ENCODE assay signal across 8 mouse cellular contexts in the genomic region with DNA sequence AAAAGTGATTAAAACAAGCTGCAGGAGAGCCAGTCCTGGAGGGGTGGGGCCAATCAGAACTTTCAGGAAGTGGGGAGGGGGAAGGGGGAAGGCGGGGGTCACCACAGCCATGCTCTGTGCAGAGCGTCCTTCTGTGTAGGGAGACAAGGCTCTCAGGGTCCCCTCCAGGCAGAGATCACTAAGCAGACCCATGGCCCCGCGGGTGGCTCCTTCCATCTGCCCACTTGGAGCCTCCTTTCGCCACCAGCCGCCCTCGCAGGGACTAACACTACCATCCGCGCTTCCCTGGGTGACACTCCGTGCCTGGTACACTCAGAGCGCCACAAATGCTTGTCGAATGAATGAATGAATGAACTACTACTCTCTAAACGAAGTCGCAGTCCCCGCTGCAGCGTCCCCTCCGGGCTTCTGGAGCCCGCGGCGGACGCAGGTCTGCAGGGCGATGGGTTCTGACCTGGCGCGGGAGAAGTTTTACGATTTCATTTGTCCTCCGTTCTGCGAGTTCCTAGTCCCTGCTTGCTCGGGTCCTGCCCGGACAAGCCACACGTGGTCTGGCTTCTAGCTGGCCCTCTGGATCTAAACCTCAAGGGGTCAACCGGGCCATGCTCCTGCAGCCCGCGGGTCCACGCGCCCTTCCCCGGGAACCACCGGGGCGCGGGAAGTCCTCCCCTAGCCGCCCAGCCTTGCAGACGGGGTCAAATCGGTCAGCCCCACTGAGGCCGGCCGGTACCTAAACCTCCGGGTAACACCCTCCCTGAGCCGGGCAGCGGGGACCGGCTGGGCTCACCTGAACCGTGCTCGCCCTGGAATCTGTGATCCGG. TPM values are rescaled to one million over a fixed set of nuclear protein-coding genes. Genes with fewer than 3 reads are reported as not detected.
DNase-seq lines count a peak whose midpoint lies in the region; ATAC-seq and TF ChIP-seq lines count a peak whose summit lies in the region.

No protein-coding gene starts in this region.

- peaks cover 5% of the 10 kb centered on the region for H3K4me1 ChIP-seq in kidney, adult 2 months (ENCODE audit: control insufficient read depth, insufficient read depth, low read length)
- H3K4me1 ChIP-seq in heart, embryonic 11.5 days (ENCODE audit: control insufficient read depth, insufficient read depth, low read length) = peaks cover 48% of the 10 kb centered on the region
- H3K4me1 ChIP-seq in limb, embryonic 11.5 days (ENCODE audit: control insufficient read depth, insufficient read depth, low read length) = peaks cover 65% of the 10 kb centered on the region
- H3K4me1 ChIP-seq in neural tube, embryonic 13.5 days (replicated peaks) = peaks cover 82% of the 10 kb centered on the region

- peak overlapping the region; percentile 70 for H3K4me2 ChIP-seq in heart, embryonic 11.5 days
- H3K4me2 ChIP-seq in limb, embryonic 11.5 days (ENCODE audit: low read depth, severe bottlenecking) = peak overlapping the region; percentile 92
- peak overlapping the region; percentile 94 for H3K4me2 ChIP-seq in neural tube, embryonic 13.5 days

- WGBS in kidney, adult 2 months = 2% methylated on average over 51 of the region's 51 CpGs
- under 1% methylated on average over 51 of the region's 51 CpGs for whole genome bisulfite sequencing in heart, embryonic 11.5 days (ENCODE audit: insufficient replicate concordance)
- 0% methylated on average over 51 of the region's 51 CpGs for WGBS in limb, embryonic 11.5 days
- under 1% methylated on average over 48 of the region's 51 CpGs for WGBS in neural tube, embryonic 13.5 days

- 0 out of 2 replicates have a peak overlapping the region, but pooled peaks have one; percentile 22 for H3K27ac ChIP-seq in kidney, adult 2 months (ENCODE audit: insufficient read depth, low read depth, low read length)
- peak overlapping the region; percentile 94 for H3K27ac ChIP-seq in heart, embryonic 11.5 days (ENCODE audit: low read depth, low read length)
- peak overlapping the region; percentile 99 for H3K27ac ChIP-seq in limb, embryonic 11.5 days (replicated peaks; ENCODE audit: low read depth, low read length)
- H3K27ac ChIP-seq in neural tube, embryonic 13.5 days (replicated peaks) = peak overlapping the region; percentile 95

- peak overlapping the region; percentile 95 for H3K9ac ChIP-seq in heart, embryonic 11.5 days (ENCODE audit: low read depth, low read length)
- peak overlapping the region; percentile 99 for H3K9ac ChIP-seq in limb, embryonic 11.5 days (ENCODE audit: low read length)
- peak overlapping the region; percentile 93 for H3K9ac ChIP-seq in neural tube, embryonic 13.5 days

- H3K27me3 ChIP-seq in kidney, adult 2 months (replicated peaks; ENCODE audit: control insufficient read depth, insufficient read depth, low read length) = no peaks in the 10 kb centered on the region
- H3K27me3 ChIP-seq in heart, embryonic 11.5 days (ENCODE audit: control insufficient read depth, insufficient read depth, low read length) = no peaks in the 10 kb centered on the region
- H3K27me3 ChIP-seq in limb, embryonic 11.5 days (ENCODE audit: control insufficient read depth, insufficient read depth, low read length) = no peaks in the 10 kb centered on the region
- H3K27me3 ChIP-seq in neural tube, embryonic 13.5 days = peaks cover 29% of the 10 kb centered on the region

- H3K9me3 ChIP-seq in heart, embryonic 11.5 days (replicated peaks; ENCODE audit: control insufficient read depth, low read length) = no peaks in the 10 kb centered on the region
- H3K9me3 ChIP-seq in limb, embryonic 11.5 days (ENCODE audit: control insufficient read depth, low read length) = no peaks in the 10 kb centered on the region
- no peaks in the 10 kb centered on the region for H3K9me3 ChIP-seq in neural tube, embryonic 13.5 days

- no peak for TF ChIP-seq CTCF in kidney, adult 2 months (conservative IDR thresholded peaks at IDR 0.05; ENCODE audit: insufficient read depth, insufficient read length, low read depth, low read length)

- DNase-seq in kidney, adult 2 months = peak; percentile 37
- no peak for DNase-seq in kidney, adult 11 months
- DNase-seq in adrenal gland, postnatal 25 days = peak; percentile 35
- DNase-seq in limb, embryonic 11.5 days (ENCODE audit: low spot score) = peak; percentile 76
- no peak for DNase-seq in T-cell, adult 2 months (ENCODE audit: low spot score)
- DNase-seq in frontal cortex, adult 2 months (ENCODE audit: extremely low spot score in 1 of 2, low spot score in 1 of 2) = no peak

- 0 out of 2 replicates have a peak, but pooled peaks have one; percentile 19 for ATAC-seq in heart, embryonic 11.5 days (replicated peaks; ENCODE audit: insufficient number of reproducible peaks, low FRiP score, low TSS enrichment)
- ATAC-seq in limb, embryonic 11.5 days (ENCODE audit: insufficient number of reproducible peaks, low FRiP score, low TSS enrichment, low read depth) = peak; percentile 19; the same call in 1 of the 2 replicates
- no peak; the same call in 1 of the 2 replicates for ATAC-seq in neural tube, embryonic 13.5 days (ENCODE audit: low read depth)

- H3K36me3 ChIP-seq in kidney, adult 2 months (ENCODE audit: control insufficient read depth, insufficient read depth, low read length) = no peaks in the 10 kb centered on the region
- no peaks in the 10 kb centered on the region for H3K36me3 ChIP-seq in heart, embryonic 11.5 days (ENCODE audit: control insufficient read depth, insufficient read depth, low read length)
- no peaks in the 10 kb centered on the region for H3K36me3 ChIP-seq in limb, embryonic 11.5 days (ENCODE audit: control insufficient read depth, insufficient read depth, low read length)
- H3K36me3 ChIP-seq in neural tube, embryonic 13.5 days = no peaks in the 10 kb centered on the region

- peak overlapping the region; percentile 62 for H3K4me3 ChIP-seq in kidney, adult 2 months (ENCODE audit: insufficient read depth, low read depth, low read length)
- peak overlapping the region; percentile 86 for H3K4me3 ChIP-seq in heart, embryonic 11.5 days (ENCODE audit: low read depth, low read length)
- H3K4me3 ChIP-seq in limb, embryonic 11.5 days (ENCODE audit: low read depth, low read length) = peak overlapping the region; percentile 87
- H3K4me3 ChIP-seq in neural tube, embryonic 13.5 days = peak overlapping the region; percentile 79

- TF ChIP-seq POLR2A in kidney, adult 2 months (IDR thresholded peaks at IDR 0.05; ENCODE audit: low read depth, low read length) = no peak

RNA-seq across cellular contexts. Expression of gene Sulf2, which starts 1.4 kb away (rescaled TPM):
- polyA plus RNA-seq in kidney, adult 2 months (2012; rRNA removed) = 18.6 and 23.8 TPM in 2 replicates
- 54.4 and 55.9 TPM in 2 replicates for total RNA-seq in adrenal gland, postnatal 25 days (2021)
- 111 and 114 TPM in 2 replicates for polyA plus RNA-seq in heart, embryonic 11.5 days (2014; fragmentation: Nextera tagmentation; extraction: Ambion mirVana)
- polyA plus RNA-seq in limb, embryonic 11.5 days (2014; fragmentation: Nextera tagmentation; extraction: Ambion mirVana) = 193 and 210 TPM in 2 replicates
- 116 and 122 TPM in 2 replicates for polyA plus RNA-seq in neural tube, embryonic 13.5 days (2015; fragmentation: Nextera tagmentation; extraction: Ambion mirVana)
- 52.1 and 61.0 TPM in 2 replicates for polyA plus RNA-seq in frontal cortex, adult 2 months (2012; rRNA removed)

Comparison
In these comparisons a context has a peak if more than half of its experiments do, and no peak if none do; other contexts are left out.
1. DNase-seq: peak in kidney, adult 2 months (single experiment), adrenal gland, postnatal 25 days (single experiment) and limb, embryonic 11.5 days (single experiment); none in kidney, adult 11 months (single experiment), T-cell, adult 2 months (single experiment) and frontal cortex, adult 2 months (0 of 2).
2. H3K27ac ChIP-seq: peak in every context shown above with its lines; median percentile 99 in limb, embryonic 11.5 days; 95 in neural tube, embryonic 13.5 days; 94 in heart, embryonic 11.5 days; 22 in kidney, adult 2 months.
3. Peak in every context shown above with its lines, with median percentiles within 50 percentile points of each other: H3K4me3 ChIP-seq, H3K4me2 ChIP-seq and H3K9ac ChIP-seq.